24 mouse cellular contexts compared by ENCODE assay signal in genomic region chr11:49088990-49089652, GRCm38 (mm10). TPM values are rescaled to one million over a fixed set of nuclear protein-coding genes. Genes with fewer than 3 reads are reported as not detected.
A peak's percentile ranks its signal among the peaks of the same experiment; 100 is the strongest.
DNase-seq lines count a peak whose midpoint lies in the region; ATAC-seq lines count a peak whose summit lies in the region.
"Had no signal": no experiment of that assay in that cellular context is flagged by ENCODE, and none has a peak within 500 bp of the region (broad histone marks: within the 10 kb centered on the region; RNA-seq: fewer than 3 reads in every experiment).

No protein-coding gene starts in this region.

- H3K27me3 ChIP-seq in lung, embryonic 15.5 days = no peaks in the 10 kb centered on the region
- no peaks in the 10 kb centered on the region for H3K27me3 ChIP-seq in intestine, embryonic 14.5 days (replicated peaks; ENCODE audit: control insufficient read depth, insufficient read depth, low read length)
- H3K27me3 ChIP-seq in liver, embryonic 13.5 days = no peaks in the 10 kb centered on the region
- no peaks in the 10 kb centered on the region for H3K27me3 ChIP-seq in stomach, embryonic 16.5 days (ENCODE audit: control insufficient read depth, insufficient read depth, low read length)
- H3K27me3 ChIP-seq: forebrain, embryonic 12.5 days; kidney, embryonic 15.5 days; limb, embryonic 15.5 days; midbrain, embryonic 12.5 days had no signal

- no peaks in the 10 kb centered on the region for H3K36me3 ChIP-seq in lung, embryonic 15.5 days
- no peaks in the 10 kb centered on the region for H3K36me3 ChIP-seq in intestine, embryonic 14.5 days (ENCODE audit: control insufficient read depth, insufficient read depth, low read length)
- no peaks in the 10 kb centered on the region for H3K36me3 ChIP-seq in liver, embryonic 13.5 days
- H3K36me3 ChIP-seq in stomach, embryonic 16.5 days (ENCODE audit: control insufficient read depth, insufficient read depth, low read length) = no peaks in the 10 kb centered on the region
- H3K36me3 ChIP-seq: forebrain, embryonic 12.5 days; kidney, embryonic 15.5 days; limb, embryonic 15.5 days; midbrain, embryonic 12.5 days; neural tube, embryonic 12.5 days had no signal

- H3K9me3 ChIP-seq in lung, embryonic 15.5 days = no peaks in the 10 kb centered on the region
- H3K9me3 ChIP-seq in intestine, embryonic 14.5 days (ENCODE audit: control insufficient read depth, low read length) = no peaks in the 10 kb centered on the region
- no peaks in the 10 kb centered on the region for H3K9me3 ChIP-seq in liver, embryonic 13.5 days (replicated peaks)
- H3K9me3 ChIP-seq in stomach, embryonic 16.5 days (replicated peaks; ENCODE audit: control insufficient read depth, low read length) = no peaks in the 10 kb centered on the region
- H3K9me3 ChIP-seq: forebrain, embryonic 12.5 days; kidney, embryonic 15.5 days; limb, embryonic 15.5 days; midbrain, embryonic 12.5 days; neural tube, embryonic 12.5 days had no signal

- DNase-seq in lung, adult 18-20 months = no peak
- DNase-seq in intestine, embryonic 14.5 days (ENCODE audit: low spot score) = peak; percentile 47
- DNase-seq in liver, embryonic 13.5 days = no peak
- DNase-seq in frontal cortex, postnatal 10 days (ENCODE audit: low spot score in 2 of 2) = no peak
- no peak for DNase-seq in heart, adult 9 months (ENCODE audit: low spot score in 2 of 2)
- no peak for DNase-seq in embryo, embryonic 10.5 days (ENCODE audit: low spot score)
- DNase-seq: adrenal gland, adult 8-10 months; cerebellum, adult 9-10 months; gastrocnemius, postnatal 36 days; heart, postnatal 10 days; right cerebral cortex, adult 18-20 months had no signal

- peaks cover 8% of the 10 kb centered on the region for H3K4me1 ChIP-seq in lung, embryonic 15.5 days
- H3K4me1 ChIP-seq in intestine, embryonic 14.5 days (replicated peaks; ENCODE audit: control insufficient read depth, insufficient read depth, low read length) = peaks cover 14% of the 10 kb centered on the region; the same call in 1 of the 2 replicates
- peaks cover 88% of the 10 kb centered on the region for H3K4me1 ChIP-seq in liver, embryonic 13.5 days (replicated peaks)
- H3K4me1 ChIP-seq in stomach, embryonic 16.5 days (ENCODE audit: control insufficient read depth, insufficient read depth, low read length) = peaks cover 8% of the 10 kb centered on the region
- H3K4me1 ChIP-seq: neural tube, embryonic 12.5 days had no signal

- H3K4me2 ChIP-seq in lung, embryonic 15.5 days = no peak overlapping the region
- no peak overlapping the region for H3K4me2 ChIP-seq in intestine, embryonic 14.5 days (ENCODE audit: low read length)
- peak overlapping the region; percentile 81 for H3K4me2 ChIP-seq in liver, embryonic 13.5 days
- H3K4me2 ChIP-seq in stomach, embryonic 16.5 days (ENCODE audit: low read depth, low read length) = no peak overlapping the region; the same call in 1 of the 2 replicates
- H3K4me2 ChIP-seq: neural tube, embryonic 12.5 days had no signal

- no peak overlapping the region for H3K4me3 ChIP-seq in lung, embryonic 15.5 days
- H3K4me3 ChIP-seq in intestine, embryonic 14.5 days (ENCODE audit: low read depth, low read length) = no peak overlapping the region
- 0 out of 2 replicates have a peak overlapping the region, but pooled peaks have one; percentile 48 for H3K4me3 ChIP-seq in liver, embryonic 13.5 days (replicated peaks)
- H3K4me3 ChIP-seq in stomach, embryonic 16.5 days (replicated peaks; ENCODE audit: low read length) = no peak overlapping the region
- H3K4me3 ChIP-seq: forebrain, embryonic 12.5 days; limb, embryonic 15.5 days; midbrain, embryonic 12.5 days; neural tube, embryonic 12.5 days had no signal

- 0 out of 2 replicates have a peak overlapping the region, but pooled peaks have one; percentile 37 for H3K27ac ChIP-seq in lung, embryonic 15.5 days
- H3K27ac ChIP-seq in intestine, embryonic 14.5 days (ENCODE audit: low read depth) = no peak overlapping the region
- H3K27ac ChIP-seq in liver, embryonic 13.5 days = peak overlapping the region; percentile 98
- no peak overlapping the region for H3K27ac ChIP-seq in stomach, embryonic 16.5 days (ENCODE audit: low read length)
- H3K27ac ChIP-seq: forebrain, embryonic 12.5 days; kidney, embryonic 15.5 days; limb, embryonic 15.5 days; midbrain, embryonic 12.5 days; neural tube, embryonic 12.5 days had no signal

- 73% methylated on average over 5 of the region's 5 CpGs for WGBS in lung, embryonic 15.5 days
- 84% methylated on average over 5 of the region's 5 CpGs for WGBS in intestine, embryonic 14.5 days
- WGBS in liver, embryonic 13.5 days (ENCODE audit: insufficient replicate concordance) = 71% methylated on average over 5 of the region's 5 CpGs
- 67% methylated on average over 5 of the region's 5 CpGs for WGBS in stomach, embryonic 16.5 days

- no peak for ATAC-seq in lung, embryonic 15.5 days (ENCODE audit: borderline replicate concordance, extremely low read depth, low FRiP score, low TSS enrichment)
- peak; percentile 41; the same call in 1 of the 2 replicates for ATAC-seq in intestine, embryonic 14.5 days (replicated peaks; ENCODE audit: low FRiP score, low TSS enrichment, low read depth)
- ATAC-seq in liver, embryonic 13.5 days (ENCODE audit: low read depth) = no peak
- peak; percentile 54; the same call in 1 of the 2 replicates for ATAC-seq in stomach, embryonic 16.5 days (ENCODE audit: insufficient read depth, low FRiP score)

- H3K9ac ChIP-seq in lung, embryonic 15.5 days = no peak overlapping the region
- H3K9ac ChIP-seq in intestine, embryonic 14.5 days (ENCODE audit: low read length) = no peak overlapping the region
- H3K9ac ChIP-seq in liver, embryonic 13.5 days = peak overlapping the region; percentile 76
- no peak overlapping the region for H3K9ac ChIP-seq in stomach, embryonic 16.5 days (ENCODE audit: low read length)
- H3K9ac ChIP-seq: forebrain, embryonic 12.5 days; kidney, embryonic 15.5 days; limb, embryonic 15.5 days; midbrain, embryonic 12.5 days; neural tube, embryonic 12.5 days had no signal

RNA-seq across cellular contexts. Expression of gene Ifi47, which starts 12.7 kb away (rescaled TPM):
- polyA plus RNA-seq in lung, embryonic 15.5 days (2015; fragmentation: Nextera tagmentation; extraction: Ambion mirVana) = 2.6 and 3.1 TPM in 2 replicates
- polyA plus RNA-seq in intestine, embryonic 14.5 days (2014; fragmentation: Nextera tagmentation; extraction: Ambion mirVana) = 2.1 and 3.4 TPM in 2 replicates
- polyA plus RNA-seq in liver, embryonic 13.5 days (2015; fragmentation: Nextera tagmentation; extraction: Ambion mirVana) = 7.3 and 7.4 TPM in 2 replicates
- polyA plus RNA-seq in stomach, embryonic 16.5 days (2015; fragmentation: Nextera tagmentation; extraction: Ambion mirVana) = 1.8 and 2.7 TPM in 2 replicates

RNA-seq across cellular contexts. Expression of gene Tgtp2, which starts 25.1 kb away (rescaled TPM):
- polyA plus RNA-seq in lung, embryonic 15.5 days (2015; fragmentation: Nextera tagmentation; extraction: Ambion mirVana) = 0.72 and 1.3 TPM in 2 replicates
- polyA plus RNA-seq in intestine, embryonic 14.5 days (2014; fragmentation: Nextera tagmentation; extraction: Ambion mirVana) = 0.27 and 1.2 TPM in 2 replicates
- 0.22 and 0.59 TPM in 2 replicates for polyA plus RNA-seq in liver, embryonic 13.5 days (2015; fragmentation: Nextera tagmentation; extraction: Ambion mirVana)
- 0.41 TPM in 1 of 2 replicates, not detected in the other for polyA plus RNA-seq in stomach, embryonic 16.5 days (2015; fragmentation: Nextera tagmentation; extraction: Ambion mirVana)
- polyA plus RNA-seq: embryonic facial prominence, embryonic 11.5 days; forebrain, embryonic 12.5 days; heart, embryonic 11.5 days; hindbrain, embryonic 11.5 days; kidney, embryonic 15.5 days; neural tube, embryonic 12.5 days had no signal

RNA-seq across cellular contexts. Expression of gene Olfr1396, which starts 25.6 kb away (rescaled TPM):
- polyA plus RNA-seq in lung, embryonic 15.5 days (2015; fragmentation: Nextera tagmentation; extraction: Ambion mirVana) = not detected in 2 replicates
- not detected in 2 replicates for polyA plus RNA-seq in intestine, embryonic 14.5 days (2014; fragmentation: Nextera tagmentation; extraction: Ambion mirVana)
- not detected in 2 replicates for polyA plus RNA-seq in liver, embryonic 13.5 days (2015; fragmentation: Nextera tagmentation; extraction: Ambion mirVana)
- polyA plus RNA-seq in stomach, embryonic 16.5 days (2015; fragmentation: Nextera tagmentation; extraction: Ambion mirVana) = not detected in 2 replicates
- polyA plus RNA-seq: embryonic facial prominence, embryonic 11.5 days; forebrain, embryonic 12.5 days; heart, embryonic 11.5 days; hindbrain, embryonic 11.5 days; kidney, embryonic 15.5 days; limb, embryonic 15.5 days; midbrain, embryonic 12.5 days; neural tube, embryonic 12.5 days; stomach, embryonic 14.5 days had no signal

RNA-seq across cellular contexts. Expression of gene 9930111J21Rik2, which starts 38.1 kb away (rescaled TPM):
- 0.55 and 1.1 TPM in 2 replicates for polyA plus RNA-seq in lung, embryonic 15.5 days (2015; fragmentation: Nextera tagmentation; extraction: Ambion mirVana)
- polyA plus RNA-seq in intestine, embryonic 14.5 days (2014; fragmentation: Nextera tagmentation; extraction: Ambion mirVana) = 0.45 and 0.50 TPM in 2 replicates
- polyA plus RNA-seq in liver, embryonic 13.5 days (2015; fragmentation: Nextera tagmentation; extraction: Ambion mirVana) = 0.52 and 0.65 TPM in 2 replicates
- 1.1 and 1.3 TPM in 2 replicates for polyA plus RNA-seq in stomach, embryonic 16.5 days (2015; fragmentation: Nextera tagmentation; extraction: Ambion mirVana)
- polyA plus RNA-seq: heart, embryonic 11.5 days had no signal

RNA-seq across cellular contexts. Expression of gene Olfr1395, which starts 53.0 kb away (rescaled TPM):
- polyA plus RNA-seq in lung, embryonic 15.5 days (2015; fragmentation: Nextera tagmentation; extraction: Ambion mirVana) = not detected in 2 replicates
- polyA plus RNA-seq in intestine, embryonic 14.5 days (2014; fragmentation: Nextera tagmentation; extraction: Ambion mirVana) = not detected in 2 replicates
- polyA plus RNA-seq in liver, embryonic 13.5 days (2015; fragmentation: Nextera tagmentation; extraction: Ambion mirVana) = not detected in 2 replicates
- polyA plus RNA-seq in stomach, embryonic 16.5 days (2015; fragmentation: Nextera tagmentation; extraction: Ambion mirVana) = not detected in 2 replicates
- polyA plus RNA-seq: embryonic facial prominence, embryonic 11.5 days; forebrain, embryonic 12.5 days; heart, embryonic 11.5 days; hindbrain, embryonic 11.5 days; kidney, embryonic 15.5 days; limb, embryonic 15.5 days; midbrain, embryonic 12.5 days; neural tube, embryonic 12.5 days; stomach, embryonic 14.5 days; thymus, adult 2 months; urinary bladder, adult 2 months had no signal

Comparison
In these comparisons a context has a peak if more than half of its experiments do, and no peak if none do; other contexts are left out.
1. ATAC-seq: peak in intestine, embryonic 14.5 days (single experiment) and stomach, embryonic 16.5 days (single experiment); none in lung, embryonic 15.5 days (single experiment) and liver, embryonic 13.5 days (single experiment).
2. H3K27ac ChIP-seq: peak in lung, embryonic 15.5 days (single experiment) and liver, embryonic 13.5 days (single experiment); none in intestine, embryonic 14.5 days (single experiment) and stomach, embryonic 16.5 days (single experiment).